Mouse (Mus musculus): ENCODE measurements at regions not wholly inside any gene's neighbourhood (a gene's known extent, or its start where the extent isn't known, plus 50 kb on each side); places are given as distances from the start of the nearest gene placed in this dataset.

DNA sequence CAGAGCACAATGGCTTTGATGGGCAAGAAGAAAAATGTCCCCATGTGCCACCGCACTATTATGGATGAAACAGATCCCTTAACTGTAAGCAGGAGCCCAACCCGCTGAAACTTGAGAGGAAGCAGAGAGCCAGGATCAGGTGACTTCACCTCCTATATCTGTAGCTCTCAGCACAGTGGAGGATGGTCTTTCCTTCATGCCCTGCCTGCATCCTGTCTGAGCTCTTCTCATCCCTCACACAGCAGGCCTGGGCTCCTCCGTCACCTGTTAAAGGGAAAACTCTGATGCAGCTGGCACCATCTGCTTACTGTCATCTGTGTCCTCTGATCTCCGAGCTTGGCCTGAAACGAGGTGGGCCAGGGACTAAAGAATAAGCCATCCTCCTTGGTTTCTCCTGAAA lies 224.8 kb upstream of the Elac2 start:
- no peak for DNase-seq (ENCODE audit: low read depth, low spot score)
- in situ Hi-C loops (cut with MboI; ENCODE audit: low sequenced_read_pairs in 2 of 2, unreplicated experiment in 2 of 2) = no loop called here

DNA sequence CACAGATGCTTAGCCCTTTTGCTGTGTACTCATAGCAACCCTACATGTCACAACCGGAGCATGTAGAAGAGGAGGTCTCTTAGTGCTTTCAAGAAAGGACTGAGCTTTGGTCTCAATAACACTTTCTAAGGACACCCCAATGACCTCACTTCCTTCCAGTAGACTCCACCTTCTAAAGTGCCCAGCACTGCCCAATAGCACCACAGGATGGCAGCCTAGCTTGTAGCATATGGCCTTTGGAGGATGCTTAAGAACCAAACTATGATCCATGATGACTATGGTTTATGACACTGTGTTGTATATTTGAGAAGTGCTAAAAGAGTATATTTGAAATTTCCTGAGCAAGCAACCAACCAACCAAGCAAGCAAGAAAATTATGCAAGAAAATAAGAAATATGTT lies 223.3 kb upstream of the Elac2 start:
- TF ChIP-seq CHD2 (IDR thresholded peaks at IDR 0.05; ENCODE audit: low read depth, low read length) = no peak
- H3K9me3 ChIP-seq (ENCODE audit: control insufficient read depth, insufficient read depth, low read depth, low read length) = no peaks in the 10 kb centered on the region
- H3K4me1 ChIP-seq (ENCODE audit: control insufficient read depth in 2 of 2, insufficient read depth in 2 of 2, low read length in 2 of 2, poor library complexity in 1 of 2) = no peaks in the 10 kb centered on the region
- no peak overlapping the region for H3K4me3 ChIP-seq (ENCODE audit: insufficient read depth in 1 of 2, low read depth in 1 of 2, low read length in 2 of 2, poor library complexity in 1 of 2, severe bottlenecking in 1 of 2)
- in situ Hi-C loops (cut with MboI; ENCODE audit: low sequenced_read_pairs in 2 of 2, unreplicated experiment in 2 of 2) = no loop called here
- DNase-seq (ENCODE audit: low read depth, low spot score) = no peak
- H3K36me3 ChIP-seq (ENCODE audit: control insufficient read depth, insufficient read depth, low read length, poor library complexity, severe bottlenecking) = no peaks in the 10 kb centered on the region
- H3K9ac ChIP-seq (ENCODE audit: insufficient read depth, low read depth, low read length, poor library complexity, severe bottlenecking) = no peak overlapping the region
- no peak overlapping the region for H3K27ac ChIP-seq (ENCODE audit: insufficient read depth, low read depth, low read length, poor library complexity, severe bottlenecking)

More for the DNA sequence above, 224.8 kb upstream of the Elac2 start:
- H3K27ac ChIP-seq (ENCODE audit: insufficient read depth, low read depth, low read length, poor library complexity, severe bottlenecking) = no peak overlapping the region
- H3K9me3 ChIP-seq (ENCODE audit: control insufficient read depth, insufficient read depth, low read depth, low read length) = no peaks in the 10 kb centered on the region
- H3K9ac ChIP-seq (ENCODE audit: insufficient read depth, low read depth, low read length, poor library complexity, severe bottlenecking) = no peak overlapping the region
- H3K4me1 ChIP-seq (ENCODE audit: control insufficient read depth in 2 of 2, insufficient read depth in 2 of 2, low read length in 2 of 2, poor library complexity in 1 of 2) = no peaks in the 10 kb centered on the region
- TF ChIP-seq ZC3H11A (IDR thresholded peaks at IDR 0.05; ENCODE audit: borderline replicate concordance, low read depth, low read length) = no peak
- H3K4me3 ChIP-seq (ENCODE audit: insufficient read depth in 1 of 2, low read depth in 1 of 2, low read length in 2 of 2, poor library complexity in 1 of 2, severe bottlenecking in 1 of 2) = no peak overlapping the region
- H3K36me3 ChIP-seq (ENCODE audit: control insufficient read depth, insufficient read depth, low read length, poor library complexity, severe bottlenecking) = no peaks in the 10 kb centered on the region

DNA sequence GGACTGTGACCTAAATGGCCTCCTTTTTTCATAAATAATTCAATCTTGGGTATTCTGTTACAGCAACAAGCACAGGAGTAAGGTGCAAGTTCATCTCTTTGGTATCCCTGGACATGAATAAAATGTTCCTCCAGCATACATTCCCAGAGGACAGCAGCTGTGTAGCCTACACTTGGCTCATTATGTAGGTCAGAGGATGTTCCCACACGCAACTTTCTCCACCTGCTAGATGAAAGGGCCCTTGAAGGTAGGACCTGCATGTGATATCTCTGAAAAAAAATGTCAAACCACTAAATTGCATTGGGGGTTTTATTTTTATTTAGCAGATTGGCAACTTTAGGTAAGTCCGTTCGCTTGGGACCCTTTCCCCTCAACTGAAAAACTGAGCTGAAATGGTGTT lies 218.2 kb upstream of the Elac2 start:
- Histone ChIP-seq H3K4me3 (ENCODE audit: insufficient read depth in 1 of 2, low read depth in 1 of 2, low read length in 2 of 2, poor library complexity in 1 of 2, severe bottlenecking in 1 of 2) (no peak overlapping the region), H3K9me3 (ENCODE audit: control insufficient read depth, insufficient read depth, low read depth, low read length) (no peaks in the 10 kb centered on the region), H3K27ac (ENCODE audit: insufficient read depth, low read depth, low read length, poor library complexity, severe bottlenecking) (no peak overlapping the region), H3K36me3 (ENCODE audit: control insufficient read depth, insufficient read depth, low read length, poor library complexity, severe bottlenecking) (no peaks in the 10 kb centered on the region), H3K4me1 (ENCODE audit: control insufficient read depth in 2 of 2, insufficient read depth in 2 of 2, low read length in 2 of 2, poor library complexity in 1 of 2) (no peaks in the 10 kb centered on the region), H3K9ac (ENCODE audit: insufficient read depth, low read depth, low read length, poor library complexity, severe bottlenecking) (no peak overlapping the region)
- DNase-seq (ENCODE audit: low read depth, low spot score) = no peak
- TF ChIP-seq HCFC1 (IDR thresholded peaks at IDR 0.05; ENCODE audit: borderline replicate concordance, insufficient read depth, low read length) (no peak), ZNF384 (IDR thresholded peaks at IDR 0.05; ENCODE audit: low read depth, low read length) (no peak), MAFK (IDR thresholded peaks at IDR 0.05; ENCODE audit: insufficient read depth, low read depth, low read length) (no peak), CHD2 (IDR thresholded peaks at IDR 0.05; ENCODE audit: low read depth, low read length) (no peak), ZC3H11A (IDR thresholded peaks at IDR 0.05; ENCODE audit: borderline replicate concordance, low read depth, low read length) (no peak)
- in situ Hi-C loops (cut with MboI; ENCODE audit: low sequenced_read_pairs in 2 of 2, unreplicated experiment in 2 of 2) = no loop called here

DNA sequence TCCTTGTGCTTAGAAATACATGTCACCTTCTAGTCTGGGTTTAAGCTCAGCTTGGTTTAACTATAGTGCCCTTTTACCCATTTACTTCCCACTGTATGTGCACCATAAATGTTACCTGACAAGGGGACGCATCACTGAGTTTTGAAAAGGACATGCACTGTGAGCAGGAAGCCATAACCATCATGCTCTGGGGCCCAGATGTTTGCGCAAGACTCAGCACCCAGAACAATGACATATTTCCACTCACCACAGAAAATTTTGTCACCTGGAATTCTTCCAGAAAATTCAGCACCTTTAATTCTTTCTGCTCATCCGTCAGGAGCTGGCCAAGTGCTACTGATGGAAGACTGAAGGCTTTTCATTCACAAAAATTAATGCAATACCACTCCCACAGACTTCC lies 216.1 kb upstream of the Elac2 start:
- no peak overlapping the region for H3K27ac ChIP-seq (ENCODE audit: insufficient read depth, low read depth, low read length, poor library complexity, severe bottlenecking)
- TF ChIP-seq ZC3H11A (IDR thresholded peaks at IDR 0.05; ENCODE audit: borderline replicate concordance, low read depth, low read length) (no peak), MAFK (IDR thresholded peaks at IDR 0.05; ENCODE audit: insufficient read depth, low read depth, low read length) (no peak), HCFC1 (IDR thresholded peaks at IDR 0.05; ENCODE audit: borderline replicate concordance, insufficient read depth, low read length) (no peak), ZNF384 (IDR thresholded peaks at IDR 0.05; ENCODE audit: low read depth, low read length) (no peak), CHD2 (IDR thresholded peaks at IDR 0.05; ENCODE audit: low read depth, low read length) (no peak)
- H3K9me3 ChIP-seq (ENCODE audit: control insufficient read depth, insufficient read depth, low read depth, low read length) = no peaks in the 10 kb centered on the region
- no peaks in the 10 kb centered on the region for H3K36me3 ChIP-seq (ENCODE audit: control insufficient read depth, insufficient read depth, low read length, poor library complexity, severe bottlenecking)
- H3K4me1 ChIP-seq (ENCODE audit: control insufficient read depth in 2 of 2, insufficient read depth in 2 of 2, low read length in 2 of 2, poor library complexity in 1 of 2) = no peaks in the 10 kb centered on the region
- no peak overlapping the region for H3K9ac ChIP-seq (ENCODE audit: insufficient read depth, low read depth, low read length, poor library complexity, severe bottlenecking)
- in situ Hi-C loops (cut with MboI; ENCODE audit: low sequenced_read_pairs in 2 of 2, unreplicated experiment in 2 of 2) = no loop called here
- H3K4me3 ChIP-seq (ENCODE audit: insufficient read depth in 1 of 2, low read depth in 1 of 2, low read length in 2 of 2, poor library complexity in 1 of 2, severe bottlenecking in 1 of 2) = no peak overlapping the region
- DNase-seq (ENCODE audit: low read depth, low spot score) = no peak

DNA sequence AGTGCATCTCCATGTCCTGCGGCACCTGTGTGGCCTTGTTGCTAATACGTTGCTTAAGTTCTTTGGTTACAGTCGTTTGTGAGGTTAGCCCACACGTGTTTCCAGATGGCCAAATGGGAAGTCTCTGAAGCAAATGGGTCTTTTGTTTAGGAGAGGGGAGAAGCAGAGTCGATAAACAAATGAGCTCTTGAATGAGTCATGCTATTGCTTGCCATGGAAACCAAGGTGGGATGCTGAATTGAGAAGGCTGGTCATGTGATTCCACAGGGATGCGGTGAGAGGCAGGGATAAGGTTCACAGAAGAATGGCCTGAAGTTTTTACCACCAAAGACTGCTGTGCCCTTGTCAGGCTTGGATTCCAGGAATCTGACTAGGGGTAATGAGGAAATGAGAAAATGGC lies 214.8 kb upstream of the Elac2 start:
- H3K9me3 ChIP-seq (ENCODE audit: control insufficient read depth, insufficient read depth, low read depth, low read length) = no peaks in the 10 kb centered on the region
- no peak overlapping the region for H3K4me3 ChIP-seq (ENCODE audit: insufficient read depth in 1 of 2, low read depth in 1 of 2, low read length in 2 of 2, poor library complexity in 1 of 2, severe bottlenecking in 1 of 2)
- H3K4me1 ChIP-seq (ENCODE audit: control insufficient read depth in 2 of 2, insufficient read depth in 2 of 2, low read length in 2 of 2, poor library complexity in 1 of 2) = no peaks in the 10 kb centered on the region
- TF ChIP-seq HCFC1 (IDR thresholded peaks at IDR 0.05; ENCODE audit: borderline replicate concordance, insufficient read depth, low read length) (no peak), ZNF384 (IDR thresholded peaks at IDR 0.05; ENCODE audit: low read depth, low read length) (no peak), CHD2 (IDR thresholded peaks at IDR 0.05; ENCODE audit: low read depth, low read length) (no peak), MAFK (IDR thresholded peaks at IDR 0.05; ENCODE audit: insufficient read depth, low read depth, low read length) (no peak), ZC3H11A (IDR thresholded peaks at IDR 0.05; ENCODE audit: borderline replicate concordance, low read depth, low read length) (no peak)
- H3K36me3 ChIP-seq (ENCODE audit: control insufficient read depth, insufficient read depth, low read length, poor library complexity, severe bottlenecking) = no peaks in the 10 kb centered on the region
- no peak overlapping the region for H3K9ac ChIP-seq (ENCODE audit: insufficient read depth, low read depth, low read length, poor library complexity, severe bottlenecking)
- no peak overlapping the region for H3K27ac ChIP-seq (ENCODE audit: insufficient read depth, low read depth, low read length, poor library complexity, severe bottlenecking)
- in situ Hi-C loops (cut with MboI; ENCODE audit: low sequenced_read_pairs in 2 of 2, unreplicated experiment in 2 of 2) = no loop called here
- DNase-seq (ENCODE audit: low read depth, low spot score) = no peak
